Mouse (Mus musculus) frontal cortex, postnatal 14 days (tissue): Measurements from ENCODE around the gene Ttc32.
"Not testable (repeated sequence)": the region's sequence is repeated elsewhere in the genome, so short reads cannot be mapped to it uniquely, and the experiment has no call there.

Experiments
- DNase-seq, 2 experiments: peaks; one replicate each; pipeline ENCODE4 v3.0.0; 2022; ENCODE audit warnings: low spot score in 2 of 2

Ttc32 gene

GRCm38 (mm10) chr12:9029888-9030723 lies at the start of gene Ttc32:
Gene Ttc32, plus strand, starts transcription at chr12:9029997.
- DNase-seq, result peak; percentile 90 to 95

- no peak for DNase-seq
Observed at GRCm38 (mm10) chr12:8993231-8993630, 36.6 kb upstream of the Ttc32 start.

- DNase-seq, result no peak
Observed at GRCm38 (mm10) chr12:8998318-8998717, 31.5 kb upstream of the Ttc32 start.

- DNase-seq, result peak in 1 of 2 experiments; percentile 18
Observed at GRCm38 (mm10) chr12:9002038-9002648, 27.7 kb upstream of the Ttc32 start.

- no peak for DNase-seq
Observed at GRCm38 (mm10) chr12:9007146-9007545, 22.7 kb upstream of the Ttc32 start.

GRCm38 (mm10) chr12:9007811-9008210 lies 22.0 kb upstream of the Ttc32 start:
- no peak for DNase-seq

GRCm38 (mm10) chr12:9010311-9010710 lies 19.5 kb upstream of the Ttc32 start:
- no peak for DNase-seq

DNA sequence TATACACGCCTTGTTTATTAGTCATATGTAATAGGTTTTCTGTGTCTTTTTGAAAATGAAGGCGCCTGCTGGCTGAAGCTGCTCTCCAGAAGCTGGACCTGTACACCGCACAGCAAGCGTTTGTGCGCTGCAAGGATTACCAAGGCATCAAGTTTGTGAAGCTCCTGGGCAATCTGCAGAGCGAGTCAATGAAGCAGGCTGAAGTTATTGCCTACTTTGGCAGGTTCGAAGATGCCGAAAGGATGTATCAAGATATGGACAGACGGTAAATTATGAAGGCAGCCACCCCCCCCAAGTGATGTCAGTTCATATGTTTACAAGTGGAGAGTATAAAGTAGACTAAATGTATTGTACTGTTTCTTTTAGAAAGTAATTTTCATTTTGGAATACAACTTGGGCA lies 13.4 kb upstream of the Ttc32 start:
- no peak for DNase-seq

DNA sequence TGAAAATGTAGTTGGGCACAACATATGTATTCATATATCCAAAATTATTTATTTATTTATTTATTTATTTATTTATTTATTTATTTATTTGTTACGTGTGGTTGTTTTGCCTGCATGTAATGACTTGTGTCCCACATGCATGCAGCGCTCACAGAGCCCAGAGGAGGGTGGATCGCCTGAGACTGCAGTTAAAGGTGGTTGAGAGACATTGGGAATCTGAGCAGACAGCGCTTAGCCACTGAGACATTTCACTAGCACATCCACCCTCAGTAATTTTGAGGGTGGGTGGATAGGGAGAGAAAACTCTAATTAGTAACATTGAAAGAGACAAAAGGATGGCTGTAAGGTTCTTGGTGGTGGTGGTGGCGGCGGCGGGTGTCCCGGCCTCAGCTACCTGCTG lies 9.4 kb upstream of the Ttc32 start:
- no peak for DNase-seq

DNA sequence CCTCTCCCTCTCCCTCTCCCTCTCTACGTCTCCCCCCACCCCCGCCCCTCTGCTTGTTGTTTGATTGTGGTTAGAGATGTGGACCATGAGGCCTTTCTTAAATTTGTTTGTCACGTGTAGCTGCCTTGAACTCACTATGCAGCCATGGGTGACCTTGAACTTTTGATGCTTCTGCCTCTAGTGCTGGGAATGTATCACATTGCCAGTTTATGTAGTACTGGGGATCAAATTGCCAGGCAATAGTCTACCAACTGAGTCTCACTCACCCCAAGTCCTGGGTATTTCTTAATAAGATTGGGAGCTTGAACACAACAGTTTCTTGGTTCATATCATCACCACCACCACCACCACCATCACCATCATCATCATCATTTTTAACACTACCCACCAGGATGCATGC lies 8.8 kb upstream of the Ttc32 start:
- DNase-seq, result no peak

- no peak for DNase-seq
Observed at GRCm38 (mm10) chr12:9023031-9023430, 6.8 kb upstream of the Ttc32 start.

DNA sequence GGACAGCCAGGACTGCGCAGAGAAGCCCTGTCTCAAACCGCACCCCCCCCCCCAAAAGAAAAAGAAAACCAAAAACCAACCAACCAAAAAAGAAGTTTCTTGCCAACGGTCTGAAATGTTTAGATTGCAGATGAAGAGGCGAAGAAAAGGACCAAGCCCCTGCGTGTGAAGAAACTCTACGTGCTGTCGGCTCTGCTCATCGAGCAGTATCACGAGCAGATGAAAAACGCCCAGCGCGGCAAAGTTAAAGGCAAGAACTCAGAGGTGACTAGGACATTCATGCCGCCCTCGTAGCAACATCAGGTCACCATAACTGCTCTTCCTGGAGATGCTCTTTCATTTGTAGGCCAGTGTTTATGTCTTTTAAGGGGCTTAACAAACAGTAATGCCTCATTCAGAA lies 5.7 kb upstream of the Ttc32 start:
- DNase-seq, result no peak

DNA sequence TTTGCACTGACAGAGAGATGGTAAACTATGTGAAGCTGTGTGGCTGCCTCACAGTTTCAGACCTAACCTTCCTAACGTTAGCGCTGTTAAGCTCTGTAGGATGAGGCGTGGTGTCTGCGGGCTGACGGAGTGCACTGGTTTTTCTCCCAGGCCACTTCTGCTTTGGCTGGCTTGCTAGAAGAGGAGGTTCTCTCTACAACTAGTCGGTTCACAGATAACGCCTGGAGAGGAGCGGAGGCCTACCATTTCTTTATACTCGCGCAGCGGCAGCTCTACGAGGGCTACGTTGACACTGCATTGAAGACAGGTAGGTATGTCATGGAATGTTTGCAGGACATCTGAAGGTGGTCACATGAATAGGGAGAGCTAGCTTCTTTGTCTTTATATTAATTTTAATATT lies 5.1 kb upstream of the Ttc32 start:
- DNase-seq, result no peak

GRCm38 (mm10) chr12:9026843-9027242 lies 3.0 kb upstream of the Ttc32 start:
- DNase-seq, result no peak

DNA sequence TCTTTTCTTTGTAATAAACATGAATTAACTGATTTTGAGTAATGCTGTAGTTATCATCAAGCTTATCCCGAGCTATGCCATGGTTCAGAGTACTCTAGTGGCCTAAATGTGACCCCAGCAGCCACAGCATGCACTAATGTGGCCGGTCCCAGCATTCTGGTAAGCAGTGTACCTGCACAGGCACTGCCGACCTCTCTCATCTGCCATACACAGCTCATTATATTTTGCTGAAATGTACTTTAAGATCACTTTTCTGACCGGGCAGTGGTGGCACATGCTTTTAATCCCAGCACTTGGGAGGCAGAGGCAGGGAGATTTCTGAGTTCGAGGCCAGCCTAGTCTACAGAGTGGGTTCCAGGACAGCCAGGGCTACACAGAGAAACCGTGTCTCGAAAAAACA lies 981 bp upstream of the Ttc32 start:
- not testable (repeated sequence) for DNase-seq

DNA sequence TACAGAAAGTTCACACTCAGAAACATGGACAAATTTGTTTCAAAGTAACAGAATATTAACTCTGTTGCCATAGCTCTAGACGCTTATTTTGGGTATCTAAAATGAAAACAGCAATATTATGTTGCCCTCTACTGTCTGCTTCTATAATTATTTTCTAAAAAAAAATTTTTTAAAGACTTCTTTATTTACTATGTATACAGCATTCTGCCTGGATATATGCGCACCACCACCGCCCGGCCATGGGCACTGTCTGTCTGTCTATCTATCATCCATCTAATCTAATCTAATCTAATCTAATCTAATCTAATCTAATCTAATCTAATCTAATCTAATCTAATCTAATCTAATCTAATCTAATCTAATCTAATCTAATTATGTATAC lies 300 bp upstream of the Ttc32 start:
- DNase-seq, result no peak

GRCm38 (mm10) chr12:9031166-9031565 lies 1.4 kb downstream of the Ttc32 start:
- DNase-seq, result no peak

- DNase-seq, result no peak
Observed at GRCm38 (mm10) chr12:9033140-9033539, 3.3 kb downstream of the Ttc32 start.

DNA sequence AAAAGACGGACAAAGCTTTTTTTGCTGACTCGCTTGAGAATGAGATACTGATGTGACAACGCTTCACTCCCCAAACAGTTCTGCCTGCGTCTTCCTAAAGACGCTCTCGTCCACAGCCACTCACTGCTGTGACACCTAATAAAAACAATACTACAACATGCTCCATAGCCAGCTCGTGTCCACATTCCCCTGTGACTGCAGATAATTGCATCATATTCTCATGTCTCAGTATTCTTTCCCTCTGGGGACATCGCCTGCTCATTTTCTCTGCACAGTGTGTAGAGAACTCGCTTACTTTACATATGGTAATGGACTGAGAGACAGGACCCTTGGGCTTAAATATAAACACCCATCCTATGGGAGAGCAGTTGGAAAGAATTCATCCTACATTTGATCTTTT lies 6.6 kb downstream of the Ttc32 start:
- no peak for DNase-seq

GRCm38 (mm10) chr12:9040177-9040576 lies 10.4 kb downstream of the Ttc32 start:
- no peak for DNase-seq

GRCm38 (mm10) chr12:9040686-9041085 lies 10.9 kb downstream of the Ttc32 start:
- no peak for DNase-seq

GRCm38 (mm10) chr12:9042316-9042715 lies 12.5 kb downstream of the Ttc32 start:
- DNase-seq, result no peak

GRCm38 (mm10) chr12:9042759-9043158 lies 13.0 kb downstream of the Ttc32 start:
- no peak for DNase-seq
